Mouse (Mus musculus) neural tube, embryonic 11.5 days (tissue): ENCODE measurements at regions not wholly inside any gene's neighbourhood (a gene's known extent, or its start where the extent isn't known, plus 50 kb on each side); places are given as distances from the start of the nearest gene placed in this dataset.
"Not testable (repeated sequence)": the region's sequence is repeated elsewhere in the genome, so short reads cannot be mapped to it uniquely, and the experiment has no call there.

Source experiments
- ATAC-seq: fragments of 200-750 bp; cut with Nextera tagmentation; 2 replicates; pipeline ENCODE4 v1.8.0; 2017; ENCODE audit warnings: moderate number of reproducible peaks, mild to moderate bottlenecking, moderate TSS enrichment, moderate library complexity; ENCODE audit not compliant: insufficient read depth, low FRiP score, low TSS enrichment
- DNase-seq: peaks from one replicate; pipeline ENCODE4 v3.0.0-alpha.2; 2015; ENCODE audit warnings: low spot score
- H3K27ac ChIP-seq: fragments of 300-500 bp; sonication (generic); 2 replicates; pipeline ENCODE4 v1.5.1; 2014; ENCODE audit warnings: low read depth, mild to moderate bottlenecking, low read length
- H3K27me3 ChIP-seq: fragments of 300-500 bp; sonication (generic); 2 replicates; pipeline ENCODE4 v1.6.1; 2014; ENCODE audit warnings: mild to moderate bottlenecking, low read length, mixed read lengths; ENCODE audit not compliant: control insufficient read depth, insufficient read depth
- H3K36me3 ChIP-seq: fragments of 300-500 bp; sonication (generic); 2 replicates; pipeline ENCODE4 v1.6.1; 2014; ENCODE audit warnings: mild to moderate bottlenecking, low read length, moderate library complexity, mixed read lengths; ENCODE audit not compliant: control insufficient read depth, insufficient read depth
- H3K4me1 ChIP-seq: fragments of 300-500 bp; sonication (generic); 2 replicates; pipeline ENCODE4 v1.6.1; 2014; ENCODE audit warnings: low read length, mixed read lengths; ENCODE audit not compliant: control insufficient read depth, insufficient read depth
- H3K4me2 ChIP-seq: fragments of 300-500 bp; sonication (generic); 2 replicates; pipeline ENCODE4 v1.6.1; 2014; ENCODE audit warnings: low read depth, mild to moderate bottlenecking, moderate library complexity
- H3K4me3 ChIP-seq: fragments of 300-500 bp; sonication (generic); 2 replicates; pipeline ENCODE4 v1.5.1; 2014; ENCODE audit warnings: low read depth, low read length
- H3K9ac ChIP-seq: fragments of 300-500 bp; sonication (generic); 2 replicates; pipeline ENCODE4 v1.6.1; 2014; ENCODE audit warnings: mild to moderate bottlenecking, low read length
- H3K9me3 ChIP-seq: fragments of 300-500 bp; sonication (generic); 2 replicates; pipeline ENCODE4 v1.6.1; 2016; ENCODE audit warnings: low read length; ENCODE audit not compliant: control insufficient read depth
- WGBS: fragments of 180-500 bp; shearing (Covaris S2); extraction: QIAGEN DNeasy Blood & Tissue Kit; methylation state at CpG from one replicate; pipeline ENCODE4 v1.1.7; 2014; 5-methylcytosine and 5-hydroxymethylcytosine counted together

GRCm38 (mm10) chr3:6427905-6428304, 192.3 kb downstream of the 1700008P02Rik start:
- DNase-seq (no peak), ATAC-seq (peak; percentile 88)
- Histone ChIP-seq H3K4me2 (no peak overlapping the region), H3K9me3 (no peaks in the 10 kb centered on the region), H3K4me3 (no peak overlapping the region), H3K9ac (no peak overlapping the region), H3K4me1 (no peaks in the 10 kb centered on the region), H3K36me3 (no peaks in the 10 kb centered on the region), H3K27ac (no peak overlapping the region), H3K27me3 (no peaks in the 10 kb centered on the region)
- WGBS, result 53% methylated on average over 1 of the region's 1 CpGs

- DNase-seq (no peak), ATAC-seq (no peak)
These were observed 219.4 kb downstream of the 1700008P02Rik start for GRCm38 (mm10) chr3:6400871-6401270.

GRCm38 (mm10) chr3:6385669-6386068, 234.6 kb downstream of the 1700008P02Rik start:
- Histone ChIP-seq H3K27ac (no peak overlapping the region), H3K36me3 (no peaks in the 10 kb centered on the region), H3K4me3 (no peak overlapping the region), H3K9ac (no peak overlapping the region), H3K4me2 (no peak overlapping the region), H3K4me1 (no peaks in the 10 kb centered on the region), H3K27me3 (no peaks in the 10 kb centered on the region), H3K9me3 (no peaks in the 10 kb centered on the region)
- ATAC-seq (peak; percentile 33; the same call in 1 of the 2 replicates), DNase-seq (no peak)

More at GRCm38 (mm10) chr3:6400871-6401270, 219.4 kb downstream of the 1700008P02Rik start:
- H3K4me3 ChIP-seq, result no peak overlapping the region
- H3K9ac ChIP-seq, result no peak overlapping the region
- H3K36me3 ChIP-seq, result no peaks in the 10 kb centered on the region
- H3K9me3 ChIP-seq, result no peaks in the 10 kb centered on the region
- no peaks in the 10 kb centered on the region for H3K4me1 ChIP-seq
- no peak overlapping the region for H3K4me2 ChIP-seq
- H3K27ac ChIP-seq, result no peak overlapping the region
- no peaks in the 10 kb centered on the region for H3K27me3 ChIP-seq

GRCm38 (mm10) chr3:6382896-6383295, 237.3 kb downstream of the 1700008P02Rik start:
- no peak for DNase-seq
- Histone ChIP-seq H3K9ac (no peak overlapping the region), H3K9me3 (no peaks in the 10 kb centered on the region), H3K36me3 (no peaks in the 10 kb centered on the region), H3K4me2 (no peak overlapping the region), H3K4me1 (no peaks in the 10 kb centered on the region), H3K27ac (no peak overlapping the region), H3K27me3 (no peaks in the 10 kb centered on the region), H3K4me3 (no peak overlapping the region)
- no peak for ATAC-seq

GRCm38 (mm10) chr3:6382296-6382695, 237.9 kb downstream of the 1700008P02Rik start:
- no peak for ATAC-seq

DNA sequence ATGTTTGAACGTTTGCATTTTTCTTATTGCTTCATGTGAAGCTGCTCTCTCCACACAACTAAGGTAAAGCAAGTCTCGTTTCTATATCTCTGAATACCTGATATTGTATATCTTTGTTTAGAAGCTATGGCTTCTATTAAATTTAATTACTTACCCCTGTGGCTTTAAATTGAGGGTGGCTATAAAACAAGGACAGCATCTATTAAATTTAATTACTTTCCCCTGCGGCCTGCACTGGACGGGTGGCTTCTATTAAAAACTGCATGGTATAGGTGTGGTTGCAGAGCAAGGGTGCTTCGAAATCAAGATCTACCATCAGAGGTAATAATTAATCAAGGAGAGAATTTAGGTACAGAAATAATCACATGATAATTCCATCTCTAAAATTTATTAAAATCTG, 238.5 kb downstream of the 1700008P02Rik start:
- 51% methylated on average over 5 of the region's 5 CpGs for WGBS
- H3K9me3 ChIP-seq, result no peaks in the 10 kb centered on the region
- H3K4me1 ChIP-seq, result no peaks in the 10 kb centered on the region
- H3K27me3 ChIP-seq, result no peaks in the 10 kb centered on the region
- H3K4me2 ChIP-seq, result no peak overlapping the region
- H3K27ac ChIP-seq, result no peak overlapping the region
- DNase-seq (no peak), ATAC-seq (peak; percentile 67; the same call in 1 of the 2 replicates)
- H3K4me3 ChIP-seq, result no peak overlapping the region
- H3K9ac ChIP-seq, result no peak overlapping the region
- H3K36me3 ChIP-seq, result no peaks in the 10 kb centered on the region

More at GRCm38 (mm10) chr3:6382296-6382695, 237.9 kb downstream of the 1700008P02Rik start:
- 68% methylated on average over 1 of the region's 1 CpGs for WGBS
- H3K4me2 ChIP-seq, result no peak overlapping the region
- DNase-seq, result no peak
- H3K27ac ChIP-seq, result no peak overlapping the region
- H3K27me3 ChIP-seq, result no peaks in the 10 kb centered on the region
- no peak overlapping the region for H3K4me3 ChIP-seq
- H3K9ac ChIP-seq, result no peak overlapping the region
- H3K4me1 ChIP-seq, result no peaks in the 10 kb centered on the region
- no peaks in the 10 kb centered on the region for H3K36me3 ChIP-seq
- no peaks in the 10 kb centered on the region for H3K9me3 ChIP-seq

DNA sequence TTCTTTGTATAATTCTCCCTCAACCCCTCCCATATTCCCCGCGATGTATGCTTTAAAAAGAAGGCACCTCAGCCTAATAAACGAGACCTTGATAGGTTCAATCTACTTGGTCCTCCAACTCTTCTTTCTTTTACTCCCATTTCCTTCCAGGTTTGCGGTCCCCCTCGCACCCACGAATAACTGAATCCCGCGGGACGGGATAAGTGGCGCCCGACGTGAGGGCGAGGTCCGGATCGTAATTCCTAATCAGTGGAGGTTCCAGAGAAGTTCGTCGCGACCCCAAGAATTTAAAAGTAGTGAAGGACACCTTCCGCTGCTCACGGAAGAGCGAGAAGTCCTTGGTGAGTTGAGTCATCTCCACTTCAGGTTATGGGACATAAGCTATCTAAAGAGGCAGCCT, 281.2 kb downstream of the 1700008P02Rik start:
- H3K27me3 ChIP-seq, H3K4me1 ChIP-seq, H3K4me2 ChIP-seq, H3K36me3 ChIP-seq, H3K9ac ChIP-seq, DNase-seq, H3K27ac ChIP-seq, ATAC-seq, H3K9me3 ChIP-seq, H3K4me3 ChIP-seq: not testable (repeated sequence)
- WGBS, result 88% methylated on average over 1 of the region's 21 CpGs

DNA sequence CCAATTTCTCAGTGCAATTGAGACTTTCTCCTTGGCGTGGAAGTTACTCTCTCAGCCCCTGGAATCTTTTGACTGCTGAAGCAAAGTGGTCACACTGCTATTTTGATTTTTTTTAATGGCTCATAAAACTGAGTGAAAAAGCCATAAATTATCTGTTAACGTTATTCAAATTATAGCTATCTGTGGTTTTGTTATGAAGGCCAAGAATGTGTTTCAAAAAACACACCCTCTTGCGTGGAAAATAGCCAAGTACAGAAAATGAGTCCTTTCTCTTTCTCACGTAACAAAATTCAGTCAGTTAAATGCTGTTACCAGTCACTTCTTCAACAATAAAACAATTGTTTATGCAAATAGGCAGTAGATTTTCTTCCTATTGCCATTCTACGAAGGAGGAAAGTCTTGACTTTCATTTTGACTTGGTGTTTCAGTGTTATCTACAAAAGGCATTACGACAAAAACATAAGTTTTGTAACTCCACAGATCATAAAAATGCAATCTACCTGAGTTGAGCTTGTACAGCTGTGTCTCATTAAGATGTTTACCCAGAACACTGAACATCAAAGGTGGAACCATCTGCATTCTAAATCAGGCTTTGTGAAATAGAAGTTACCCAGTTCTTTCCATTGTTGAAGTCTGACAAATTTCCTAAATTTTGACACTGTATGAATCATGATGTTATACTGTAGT, 299.3 kb downstream of the 1700008P02Rik start:
- no peak overlapping the region for H3K27ac ChIP-seq
- DNase-seq, result no peak
- 50% methylated on average over 6 of the region's 6 CpGs for WGBS

DNA sequence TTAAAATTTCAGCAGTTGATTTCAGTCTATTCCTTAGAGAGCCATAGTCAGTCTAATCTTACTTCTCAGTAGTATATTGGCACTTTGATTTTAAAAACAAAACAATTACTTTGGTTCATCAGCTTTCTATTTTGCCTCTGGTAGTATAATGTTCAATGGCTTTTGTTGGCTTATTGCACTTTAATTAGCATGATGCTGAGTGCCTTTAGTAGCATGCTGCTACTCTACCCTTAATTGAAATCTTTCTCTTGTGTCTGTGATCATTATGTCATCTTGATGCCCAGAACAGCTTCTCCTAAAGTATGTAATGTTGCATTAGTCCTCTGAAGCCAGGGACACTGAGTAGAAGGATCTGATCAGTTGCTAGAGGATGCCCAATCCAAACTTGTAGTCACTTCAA, 330.7 kb downstream of the 1700008P02Rik start:
- Histone ChIP-seq H3K27ac (no peak overlapping the region), H3K36me3 (no peaks in the 10 kb centered on the region), H3K9me3 (no peaks in the 10 kb centered on the region), H3K4me1 (no peaks in the 10 kb centered on the region), H3K4me3 (no peak overlapping the region), H3K4me2 (no peak overlapping the region), H3K27me3 (no peaks in the 10 kb centered on the region), H3K9ac (no peak overlapping the region)
- DNase-seq (no peak), ATAC-seq (no peak)

More for the DNA sequence above, 299.3 kb downstream of the 1700008P02Rik start:
- no peak for ATAC-seq
- H3K4me1 ChIP-seq, result no peaks in the 10 kb centered on the region
- no peaks in the 10 kb centered on the region for H3K9me3 ChIP-seq
- H3K4me2 ChIP-seq, result no peak overlapping the region
- H3K36me3 ChIP-seq, result no peaks in the 10 kb centered on the region
- no peak overlapping the region for H3K9ac ChIP-seq
- no peaks in the 10 kb centered on the region for H3K27me3 ChIP-seq
- H3K4me3 ChIP-seq, result no peak overlapping the region
